Mouse (Mus musculus) effector memory CD4-positive, alpha-beta T cell, adult 5 months (primary cell): Measurements from ENCODE around the gene Slc22a8. TPM values are rescaled to one million over a fixed set of nuclear protein-coding genes. Genes with fewer than 3 reads are reported as not detected.

Experiments used
- polyA plus RNA-seq: library from polyadenylated mRNA; unstranded; fragments of 100-300 nt; shearing (Covaris generic); gene quantifications from one replicate; pipeline ENCODE4 v1.2.1, GENCODE M21; 2017

The Slc22a8 gene
- not detected for polyA plus RNA-seq

GRCm38 (mm10) chr19:8590954-8591353 is at the start of gene Slc22a8:
TSS of gene Slc22a8 (plus strand) at chr19:8591254.

GRCm38 (mm10) chr19:8617904-8618303 is 26.9 kb downstream of the Slc22a8 start, which contains the start of gene Slc22a6:
TSS of gene Slc22a6 (plus strand) at chr19:8618039.

Other genes starting within 250 kb of the Slc22a8 start
- gene Slc22a30, start 186.1 kb upstream of the Slc22a8 start, polyA plus RNA-seq, result not detected
- not detected for gene Slc22a6, start 26.8 kb downstream of the Slc22a8 start, polyA plus RNA-seq
- not detected for gene Chrm1, start 72.5 kb downstream of the Slc22a8 start, polyA plus RNA-seq
- 546 TPM for gene Slc3a2, start 132.1 kb downstream of the Slc22a8 start, polyA plus RNA-seq
- gene Wdr74, start 144.6 kb downstream of the Slc22a8 start, polyA plus RNA-seq, result 91.5 TPM
- 3.0 TPM for gene 1700092M07Rik, start 149.5 kb downstream of the Slc22a8 start, polyA plus RNA-seq
- gene Stx5a, start 150.2 kb downstream of the Slc22a8 start, polyA plus RNA-seq, result 246 TPM
- 362 TPM for gene Nxf1, start 165.8 kb downstream of the Slc22a8 start, polyA plus RNA-seq
- 32.4 TPM for gene Tmem223, start 179.7 kb downstream of the Slc22a8 start, polyA plus RNA-seq
- 143 TPM for gene Tmem179b, start 183.2 kb downstream of the Slc22a8 start, polyA plus RNA-seq
- gene Taf6l, start 195.2 kb downstream of the Slc22a8 start, polyA plus RNA-seq, result 9.7 TPM
- gene Polr2g, start 207.3 kb downstream of the Slc22a8 start, polyA plus RNA-seq, result 74.4 TPM
- gene Zbtb3, start 211.3 kb downstream of the Slc22a8 start, polyA plus RNA-seq, result 1.4 TPM
- gene Ttc9c, start 228.1 kb downstream of the Slc22a8 start, polyA plus RNA-seq, result 23.9 TPM
- 14.0 TPM for gene Hnrnpul2, start 228.8 kb downstream of the Slc22a8 start, polyA plus RNA-seq
- not detected for gene AC129217.1, start 238.5 kb downstream of the Slc22a8 start, polyA plus RNA-seq
- gene Bscl2, start 246.2 kb downstream of the Slc22a8 start, polyA plus RNA-seq, result 70.9 TPM
- not detected for gene Gng3, start 247.9 kb downstream of the Slc22a8 start, polyA plus RNA-seq